Mouse (Mus musculus) CH12F3 (cell line): ENCODE measurements at regions not wholly inside any gene's neighbourhood (a gene's known extent, or its start where the extent isn't known, plus 50 kb on each side); places are given as distances from the start of the nearest gene placed in this dataset.

ENCODE experiments used
- in situ Hi-C: fragments of 300-500 bp; cut with MboI; formaldehyde crosslinking; loops from 2 replicates; pipeline ENCODE4 v1.14.3; 2020; ENCODE audit warnings: low sequenced_read_pairs

GRCm38 (mm10) chr4:134990651-134991050 is 60.0 kb downstream of the Syf2 start:
- in situ Hi-C loops, result no loop called here

GRCm38 (mm10) chr4:134993526-134994122 is 62.9 kb downstream of the Syf2 start:
- in situ Hi-C loops, result no loop called here

- in situ Hi-C loops, result no loop called here
These were observed 63.5 kb downstream of the Syf2 start for GRCm38 (mm10) chr4:134994205-134994604.

DNA sequence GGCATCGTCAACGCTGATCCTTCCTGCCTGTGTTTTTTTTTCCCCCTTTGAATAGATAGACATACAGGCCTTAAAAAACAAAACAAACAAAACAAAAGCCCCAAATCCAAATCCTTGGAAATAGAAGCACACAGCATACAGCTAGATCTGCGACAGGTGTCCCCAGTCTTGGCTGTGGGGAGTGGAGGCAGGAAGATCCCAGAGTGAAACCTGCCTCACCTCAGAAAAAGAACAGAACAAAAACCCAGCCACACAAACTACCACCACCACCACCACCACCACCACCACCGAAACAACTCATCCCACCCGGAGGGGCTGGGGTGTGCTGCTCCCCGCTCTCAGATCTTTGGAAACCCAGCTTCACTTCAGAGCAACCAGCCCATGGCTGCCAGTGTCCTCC is 64.0 kb downstream of the Syf2 start:
- in situ Hi-C loops, result no loop called here

GRCm38 (mm10) chr4:134995052-134995451 is 64.4 kb downstream of the Syf2 start:
- in situ Hi-C loops, result no loop called here

DNA sequence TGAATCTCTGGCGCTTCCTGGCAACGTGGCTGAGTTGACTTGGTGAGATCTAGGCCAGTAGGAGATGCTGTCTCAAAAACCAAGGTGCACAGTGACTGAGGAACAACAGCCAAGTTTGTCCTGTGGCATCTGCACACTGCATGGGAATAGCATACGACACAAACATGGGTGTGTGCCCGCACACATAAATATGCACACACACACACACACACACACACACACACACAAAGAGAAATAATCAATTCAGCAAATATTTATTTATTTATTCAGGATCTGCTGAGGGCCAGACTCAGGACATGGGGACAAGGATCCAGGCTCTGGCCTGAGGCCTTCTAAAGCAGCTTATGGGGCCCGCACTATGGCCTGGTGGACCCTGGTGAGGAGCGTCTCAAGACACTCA is 65.4 kb downstream of the Syf2 start:
- in situ Hi-C loops, result no loop called here

GRCm38 (mm10) chr4:134997461-134998434 is 67.0 kb downstream of the Syf2 start:
- in situ Hi-C loops, result no loop called here

- in situ Hi-C loops, result no loop called here
These were observed 68.4 kb downstream of the Syf2 start for GRCm38 (mm10) chr4:134998928-134999658.

DNA sequence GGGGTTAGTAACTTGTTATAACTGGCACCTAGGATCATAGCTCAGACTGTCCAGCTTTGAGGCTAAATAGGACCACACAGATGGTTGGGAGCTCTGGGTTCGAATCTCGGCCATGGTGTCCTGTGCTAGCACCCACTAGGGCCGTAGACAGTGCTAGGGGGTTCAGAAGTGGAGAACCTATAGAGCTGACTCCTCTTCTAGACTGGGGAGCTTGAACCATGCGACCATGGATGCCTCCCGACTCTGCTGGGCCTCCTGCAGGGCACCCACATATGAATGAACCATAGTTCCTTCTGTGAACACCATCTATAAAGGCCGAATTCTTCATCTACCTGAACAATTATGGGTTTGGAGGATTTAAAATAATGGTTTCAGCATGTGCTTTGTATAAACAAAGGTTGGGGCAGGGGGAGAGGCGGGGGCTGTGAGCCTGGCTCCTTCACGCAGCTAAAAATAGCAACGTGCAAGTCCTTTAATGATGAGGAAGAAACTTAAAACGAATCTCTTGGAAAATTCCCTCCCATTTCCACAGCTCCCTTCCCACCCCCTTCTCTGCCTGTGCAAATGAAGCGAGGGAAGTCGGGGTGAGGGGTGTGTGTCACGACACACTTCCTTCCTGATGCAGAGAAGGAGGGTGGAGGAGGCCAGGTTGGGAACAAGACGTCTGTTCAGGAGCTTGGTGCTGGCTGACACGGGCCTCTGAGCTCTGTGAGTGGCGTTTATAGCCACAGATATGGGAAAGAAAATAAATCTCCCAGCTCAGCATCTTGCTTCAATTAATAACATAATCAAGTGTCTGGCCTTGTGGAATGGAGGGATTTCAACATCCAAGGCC is 71.6 kb downstream of the Syf2 start:
- in situ Hi-C loops, result no loop called here

- in situ Hi-C loops, result no loop called here
These were observed 80.7 kb downstream of the Syf2 start for GRCm38 (mm10) chr4:135011365-135011764.

- in situ Hi-C loops, result no loop called here
These were observed 82.2 kb downstream of the Syf2 start for GRCm38 (mm10) chr4:135012945-135013344.

DNA sequence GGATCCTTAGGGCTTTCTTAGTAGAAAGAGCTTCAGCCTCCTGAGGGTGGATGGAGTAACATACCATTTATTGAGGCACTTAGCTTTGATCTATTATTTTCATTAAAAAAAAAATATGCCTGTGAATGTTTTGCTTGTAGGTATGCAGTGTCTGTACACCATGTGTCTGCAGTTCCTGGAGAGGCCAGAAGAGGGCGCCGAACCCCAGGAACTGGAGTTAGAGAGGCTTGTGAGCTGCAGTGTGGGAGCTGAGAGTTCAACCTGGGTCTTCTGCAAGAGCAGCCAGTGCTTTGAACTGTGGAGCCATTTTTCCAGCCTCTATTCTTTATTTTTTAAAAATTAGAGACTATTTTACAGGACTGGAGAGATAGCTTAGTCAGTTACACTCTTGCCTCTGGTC is 83.2 kb downstream of the Syf2 start:
- in situ Hi-C loops, result no loop called here

- in situ Hi-C loops, result no loop called here
These were observed 87.3 kb downstream of the Syf2 start for GRCm38 (mm10) chr4:135018018-135018417.

- in situ Hi-C loops, result no loop called here
These were observed 88.4 kb downstream of the Syf2 start for GRCm38 (mm10) chr4:135019120-135019519.

- in situ Hi-C loops, result no loop called here
These were observed 89.7 kb downstream of the Syf2 start for GRCm38 (mm10) chr4:135020262-135020991.

DNA sequence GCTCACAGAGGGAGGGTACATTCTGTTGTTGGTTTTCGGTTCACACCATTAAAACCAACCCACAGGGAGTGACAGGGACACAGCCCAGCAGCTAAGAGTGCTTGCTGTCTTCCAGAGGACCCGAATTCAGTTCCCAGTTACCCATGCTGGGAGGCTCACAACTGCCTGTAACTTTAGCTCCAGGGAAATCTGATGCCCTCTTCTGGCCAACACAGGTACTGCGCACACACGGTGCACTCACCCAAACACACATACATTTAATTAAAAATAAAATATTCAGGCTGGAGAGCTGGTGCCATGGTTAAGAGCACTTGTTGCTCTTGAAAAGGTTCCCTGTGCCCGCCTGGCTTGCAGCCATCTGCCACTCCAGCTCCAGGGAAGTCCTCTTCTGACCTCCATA is 92.5 kb downstream of the Syf2 start:
- in situ Hi-C loops, result no loop called here

DNA sequence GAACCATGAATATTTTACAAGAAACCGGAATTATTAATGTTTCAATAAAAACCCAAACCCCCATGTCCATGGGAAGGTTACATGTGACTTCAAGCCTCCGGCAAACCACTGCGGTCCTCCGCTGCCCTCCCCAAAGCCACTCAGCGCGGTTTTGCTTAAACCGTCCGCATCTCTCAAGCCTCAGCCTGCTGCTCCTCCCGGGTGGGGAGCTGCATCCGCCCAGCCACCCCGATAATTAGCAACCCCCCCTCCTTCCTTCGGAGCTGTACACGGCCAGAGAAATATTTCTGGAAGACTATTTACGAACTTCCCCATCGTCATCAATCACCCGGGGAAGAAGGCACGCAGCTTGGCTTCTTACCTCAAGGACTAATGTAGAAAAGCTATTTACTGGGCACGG is 94.7 kb upstream of the Runx3 start:
- in situ Hi-C loops, result no loop called here

GRCm38 (mm10) chr4:135027136-135027535 is 93.3 kb upstream of the Runx3 start:
- in situ Hi-C loops, result no loop called here

GRCm38 (mm10) chr4:135029723-135030122 is 90.7 kb upstream of the Runx3 start:
- in situ Hi-C loops, result no loop called here

GRCm38 (mm10) chr4:135032461-135032860 is 88.0 kb upstream of the Runx3 start:
- in situ Hi-C loops, result no loop called here
